Mouse (Mus musculus) heart, adult 2 months (tissue): Measurements from ENCODE around the gene Lss.

Experiments used
- CTCF ChIP-seq: fragments of 200-600 bp; IDR thresholded peaks from 2 replicates; pipeline ENCODE4 v1.8.1; 2022; ENCODE audit warnings: antibody characterized with exemption, mild to moderate bottlenecking, moderate library complexity
- POLR2A ChIP-seq: fragments of 200-500 bp; IDR thresholded peaks from 2 replicates; pipeline ENCODE4 v1.6.1; 2011; ENCODE audit warnings: mild to moderate bottlenecking, low read depth, low read length, control low read depth; ENCODE audit not compliant: insufficient read depth

DNA sequence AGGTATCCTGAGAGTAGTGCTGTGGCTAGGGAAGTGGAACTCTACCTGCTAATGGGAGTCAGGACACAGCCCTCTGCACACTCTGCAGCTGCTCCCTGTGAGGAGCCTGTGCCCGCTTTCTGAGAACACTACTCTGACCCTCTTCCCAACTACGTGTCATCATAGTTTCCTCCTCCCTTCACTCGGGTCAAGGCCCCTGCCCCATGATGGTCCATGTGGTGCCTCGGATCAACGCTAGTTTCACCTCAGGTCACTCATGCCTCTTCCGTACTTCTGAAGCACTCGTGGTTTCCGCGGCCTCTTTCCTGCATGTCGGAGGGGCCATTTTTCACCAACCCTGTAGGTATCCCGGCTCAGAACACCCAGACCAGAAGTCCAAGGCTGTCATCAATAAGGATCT, 466 bp upstream of the Lss start:
- no peak for TF ChIP-seq CTCF
- TF ChIP-seq POLR2A = no peak
